Mouse (Mus musculus) mouse embryonic stem cell (cell line): Measurements from ENCODE around the gene Ankfn1.

Source experiments
- in situ Hi-C, 2 experiments: fragments of 300-500 bp; cut with MboI; formaldehyde crosslinking; loops; 1 replicate in 1 of 2; 3 replicates in 1 of 2; pipeline ENCODE4 v1.14.3; 2019 to 2020; ENCODE audit warnings: low sequenced_read_pairs in 2 of 2, low pct_unique_long_range_greater_than_20kb in 1 of 2, mixed read lengths in 1 of 2; ENCODE audit not compliant: unreplicated experiment in 1 of 2

Gene Ankfn1

GRCm38 (mm10) chr11:89696431-89697403, 80.7 kb downstream of the Ankfn1 start:
- in situ Hi-C loops: no loop called here

GRCm38 (mm10) chr11:89693686-89694085, 83.8 kb downstream of the Ankfn1 start:
- in situ Hi-C loops: no loop called here

- in situ Hi-C loops: no loop called here
These were observed 100.5 kb downstream of the Ankfn1 start for GRCm38 (mm10) chr11:89676922-89677321.

GRCm38 (mm10) chr11:89673916-89674507, 103.4 kb downstream of the Ankfn1 start:
- in situ Hi-C loops: no loop called here

GRCm38 (mm10) chr11:89672510-89673085, 104.9 kb downstream of the Ankfn1 start:
- in situ Hi-C loops: no loop called here

GRCm38 (mm10) chr11:89665170-89665880, 112.1 kb downstream of the Ankfn1 start:
- in situ Hi-C loops: no loop called here

- in situ Hi-C loops: no loop called here
These were observed 118.4 kb downstream of the Ankfn1 start for GRCm38 (mm10) chr11:89659048-89659447.

GRCm38 (mm10) chr11:89656556-89656955, 120.9 kb downstream of the Ankfn1 start:
- in situ Hi-C loops: no loop called here

- in situ Hi-C loops: no loop called here
These were observed 141.7 kb downstream of the Ankfn1 start for GRCm38 (mm10) chr11:89635740-89636139.

GRCm38 (mm10) chr11:89631315-89631714, 146.1 kb downstream of the Ankfn1 start:
- in situ Hi-C loops: no loop called here

GRCm38 (mm10) chr11:89628562-89628961, 148.9 kb downstream of the Ankfn1 start:
- in situ Hi-C loops: no loop called here

GRCm38 (mm10) chr11:89627232-89627631, 150.2 kb downstream of the Ankfn1 start:
- in situ Hi-C loops: no loop called here

GRCm38 (mm10) chr11:89623698-89624445, 153.6 kb downstream of the Ankfn1 start:
- in situ Hi-C loops: no loop called here

- in situ Hi-C loops: no loop called here
These were observed 157.5 kb downstream of the Ankfn1 start for GRCm38 (mm10) chr11:89619955-89620354.

GRCm38 (mm10) chr11:89615806-89616205, 161.6 kb downstream of the Ankfn1 start:
- in situ Hi-C loops: no loop called here

GRCm38 (mm10) chr11:89611596-89611995, 165.9 kb downstream of the Ankfn1 start:
- in situ Hi-C loops: no loop called here

GRCm38 (mm10) chr11:89608071-89608470, 169.4 kb downstream of the Ankfn1 start:
- in situ Hi-C loops: no loop called here

GRCm38 (mm10) chr11:89607270-89607669, 170.2 kb downstream of the Ankfn1 start:
- in situ Hi-C loops: no loop called here
